Mouse (Mus musculus) kidney, embryonic 16.5 days (tissue): ENCODE measurements around the gene Fer1l5. TPM values are rescaled to one million over a fixed set of nuclear protein-coding genes. Genes with fewer than 3 reads are reported as not detected.
A peak's percentile ranks its signal among the peaks of the same experiment; 100 is the strongest.

Experiments used
- ATAC-seq: fragments of 200-750 bp; cut with Nextera tagmentation; 2 replicates; pipeline ENCODE4 v1.8.0; 2017; ENCODE audit warnings: moderate TSS enrichment; ENCODE audit not compliant: low FRiP score, low TSS enrichment
- H3K27ac ChIP-seq: fragments of 300-500 bp; sonication (generic); 2 replicates; pipeline ENCODE4 v1.5.1; 2014; ENCODE audit warnings: low read length
- H3K27me3 ChIP-seq: fragments of 300-500 bp; sonication (generic); 2 replicates; pipeline ENCODE4 v1.6.1; 2014; ENCODE audit warnings: low read length, control low read depth, mixed read lengths; ENCODE audit not compliant: insufficient read depth
- H3K36me3 ChIP-seq: fragments of 300-500 bp; sonication (generic); 2 replicates; pipeline ENCODE4 v1.6.1; 2014; ENCODE audit warnings: low read length, control low read depth, mixed read lengths; ENCODE audit not compliant: insufficient read depth
- H3K4me1 ChIP-seq: fragments of 300-500 bp; sonication (generic); 2 replicates; pipeline ENCODE4 v1.6.1; 2014; ENCODE audit warnings: low read length, control low read depth, mixed read lengths; ENCODE audit not compliant: insufficient read depth
- H3K4me2 ChIP-seq: fragments of 300-500 bp; sonication (generic); replicated peaks from 2 replicates; pipeline ENCODE4 v1.6.1; 2014; ENCODE audit warnings: low read depth, low read length
- H3K4me3 ChIP-seq: fragments of 300-500 bp; sonication (generic); 2 replicates; pipeline ENCODE4 v1.5.1; 2014; ENCODE audit warnings: mild to moderate bottlenecking, low read length
- H3K9ac ChIP-seq: fragments of 300-500 bp; sonication (generic); replicated peaks from 2 replicates; pipeline ENCODE4 v1.6.1; 2014; ENCODE audit warnings: low read length
- H3K9me3 ChIP-seq: fragments of 300-500 bp; sonication (generic); 2 replicates; pipeline ENCODE4 v1.6.1; 2016; ENCODE audit warnings: low read length, control low read depth
- WGBS: fragments of 180-500 bp; shearing (Covaris S2); extraction: QIAGEN DNeasy Blood & Tissue Kit; methylation state at CpG from one replicate; pipeline ENCODE4 v1.1.7; 2014; 5-methylcytosine and 5-hydroxymethylcytosine counted together
- polyA plus RNA-seq: library from polyadenylated mRNA; unstranded; fragments of >200 nt; fragmentation: Nextera tagmentation; extraction: Ambion mirVana; gene quantifications from 2 replicates; pipeline ENCODE4 v1.2.1, GENCODE M21; 2015

The Fer1l5 gene
- polyA plus RNA-seq, 1 experiment from 2014 or later: 1.3 TPM

GRCm38 (mm10) chr1:36404531-36404930 lies 32.4 kb downstream of the Fer1l5 start:
- no peaks in the 10 kb centered on the region for H3K27me3 ChIP-seq
- WGBS: 82% methylated on average over 6 of the region's 6 CpGs
- H3K9ac ChIP-seq: no peak overlapping the region
- H3K36me3 ChIP-seq: no peaks in the 10 kb centered on the region
- no peak overlapping the region for H3K4me2 ChIP-seq
- H3K27ac ChIP-seq: no peak overlapping the region
- no peaks in the 10 kb centered on the region for H3K4me1 ChIP-seq
- ATAC-seq: no peak
- no peaks in the 10 kb centered on the region for H3K9me3 ChIP-seq
- H3K4me3 ChIP-seq: no peak overlapping the region

- H3K27me3 ChIP-seq: no peaks in the 10 kb centered on the region
- H3K4me2 ChIP-seq: no peak overlapping the region
- H3K9ac ChIP-seq: no peak overlapping the region
- H3K9me3 ChIP-seq: no peaks in the 10 kb centered on the region
- WGBS: 96% methylated on average over 2 of the region's 2 CpGs
- no peak overlapping the region for H3K4me3 ChIP-seq
- ATAC-seq: no peak
- peaks cover 59% of the 10 kb centered on the region for H3K36me3 ChIP-seq
- no peak overlapping the region for H3K27ac ChIP-seq
- no peaks in the 10 kb centered on the region for H3K4me1 ChIP-seq
Measured at GRCm38 (mm10) chr1:36429511-36429910, 57.4 kb downstream of the Fer1l5 start.

GRCm38 (mm10) chr1:36432999-36433398 lies 60.9 kb downstream of the Fer1l5 start:
- no peak overlapping the region for H3K27ac ChIP-seq
- no peak for ATAC-seq
- H3K4me3 ChIP-seq: no peak overlapping the region
- WGBS: 86% methylated on average over 4 of the region's 4 CpGs
- no peak overlapping the region for H3K4me2 ChIP-seq
- no peak overlapping the region for H3K9ac ChIP-seq
- H3K9me3 ChIP-seq: no peaks in the 10 kb centered on the region
- no peaks in the 10 kb centered on the region for H3K4me1 ChIP-seq
- H3K27me3 ChIP-seq: no peaks in the 10 kb centered on the region
- peaks cover 56% of the 10 kb centered on the region for H3K36me3 ChIP-seq

- H3K9ac ChIP-seq: no peak overlapping the region
- H3K27ac ChIP-seq: no peak overlapping the region
- no peaks in the 10 kb centered on the region for H3K4me1 ChIP-seq
- ATAC-seq: no peak
- no peaks in the 10 kb centered on the region for H3K27me3 ChIP-seq
- WGBS: 91% methylated on average over 3 of the region's 3 CpGs
- H3K36me3 ChIP-seq: peaks cover 56% of the 10 kb centered on the region
- H3K4me3 ChIP-seq: no peak overlapping the region
- H3K4me2 ChIP-seq: no peak overlapping the region
- no peaks in the 10 kb centered on the region for H3K9me3 ChIP-seq
Measured at GRCm38 (mm10) chr1:36433616-36434015, 61.5 kb downstream of the Fer1l5 start.

- Histone ChIP-seq H3K9me3 (no peaks in the 10 kb centered on the region), H3K4me1 (no peaks in the 10 kb centered on the region), H3K4me2 (no peak overlapping the region), H3K9ac (no peak overlapping the region), H3K27me3 (no peaks in the 10 kb centered on the region), H3K4me3 (no peak overlapping the region), H3K36me3 (peaks cover 55% of the 10 kb centered on the region), H3K27ac (no peak overlapping the region)
- 55% methylated on average over 4 of the region's 4 CpGs for WGBS
- no peak for ATAC-seq
Measured at GRCm38 (mm10) chr1:36435071-36435470, 63.0 kb downstream of the Fer1l5 start.

GRCm38 (mm10) chr1:36436515-36436914 lies 64.4 kb downstream of the Fer1l5 start:
- Histone ChIP-seq H3K36me3 (peaks cover 49% of the 10 kb centered on the region), H3K27ac (no peak overlapping the region), H3K4me3 (no peak overlapping the region), H3K4me2 (no peak overlapping the region), H3K4me1 (no peaks in the 10 kb centered on the region), H3K27me3 (no peaks in the 10 kb centered on the region), H3K9ac (no peak overlapping the region), H3K9me3 (no peaks in the 10 kb centered on the region)
- WGBS: 93% methylated on average over 6 of the region's 6 CpGs
- no peak for ATAC-seq

GRCm38 (mm10) chr1:36437223-36437622 lies 65.1 kb downstream of the Fer1l5 start:
- H3K4me3 ChIP-seq: no peak overlapping the region
- ATAC-seq: no peak
- H3K9ac ChIP-seq: no peak overlapping the region
- no peaks in the 10 kb centered on the region for H3K27me3 ChIP-seq
- no peak overlapping the region for H3K4me2 ChIP-seq
- H3K27ac ChIP-seq: no peak overlapping the region
- no peaks in the 10 kb centered on the region for H3K9me3 ChIP-seq
- H3K4me1 ChIP-seq: no peaks in the 10 kb centered on the region
- H3K36me3 ChIP-seq: peaks cover 44% of the 10 kb centered on the region
- 90% methylated on average over 3 of the region's 3 CpGs for WGBS

- Histone ChIP-seq H3K9ac (no peak overlapping the region), H3K9me3 (no peaks in the 10 kb centered on the region), H3K4me3 (no peak overlapping the region), H3K4me1 (peaks cover 8% of the 10 kb centered on the region), H3K27ac (no peak overlapping the region), H3K36me3 (peaks cover 27% of the 10 kb centered on the region), H3K27me3 (no peaks in the 10 kb centered on the region), H3K4me2 (no peak overlapping the region)
- 79% methylated on average over 4 of the region's 4 CpGs for WGBS
- no peak for ATAC-seq
Measured at GRCm38 (mm10) chr1:36441101-36441500, 69.0 kb downstream of the Fer1l5 start.

- Histone ChIP-seq H3K4me1 (peaks cover 8% of the 10 kb centered on the region), H3K36me3 (no peaks in the 10 kb centered on the region), H3K9me3 (no peaks in the 10 kb centered on the region), H3K27ac (peak within 1 kb of the TSS; percentile 81), H3K4me2 (peak within 1 kb of the TSS; percentile 85), H3K4me3 (peak within 1 kb of the TSS; percentile 84), H3K27me3 (no peaks in the 10 kb centered on the region), H3K9ac (peak within 1 kb of the TSS; percentile 85)
- ATAC-seq: peak; percentile 99
- under 1% methylated on average over 49 of the region's 57 CpGs for WGBS
Measured at GRCm38 (mm10) chr1:36444471-36445464, 72.7 kb downstream of the Fer1l5 start, which contains the start of gene Lman2l. Gene Lman2l (minus strand): TSS chr1:36445271.

GRCm38 (mm10) chr1:36445508-36445907 lies 73.4 kb downstream of the Fer1l5 start:
- Histone ChIP-seq H3K27ac (peak overlapping the region; percentile 59), H3K9me3 (no peaks in the 10 kb centered on the region), H3K4me3 (peak overlapping the region; percentile 84), H3K9ac (peak overlapping the region; percentile 27; the same call in 1 of the 2 replicates), H3K4me1 (peaks cover 8% of the 10 kb centered on the region), H3K27me3 (no peaks in the 10 kb centered on the region), H3K4me2 (peak overlapping the region; percentile 38), H3K36me3 (no peaks in the 10 kb centered on the region)
- 30% methylated on average over 8 of the region's 8 CpGs for WGBS
- peak; percentile 19; the same call in 1 of the 2 replicates for ATAC-seq
